Mouse (Mus musculus): Measurements from ENCODE around the gene Dbr1. TPM values are rescaled to one million over a fixed set of nuclear protein-coding genes. Genes with fewer than 3 reads are reported as not detected.
A peak's percentile ranks its signal among the peaks of the same experiment; 100 is the strongest.

Gene Dbr1
- total RNA-seq, 2 experiments from 2014 or later = 6.6 to 6.7 TPM

- intact Hi-C loops (cut with DNase I) = no loop called here
- DNase-seq = no peak
These were observed 28.0 kb downstream of the Dbr1 start for GRCm38 (mm10) chr9:99603566-99603965.

GRCm38 (mm10) chr9:99612202-99612601 lies 36.6 kb downstream of the Dbr1 start, which contains the start of gene A4gnt:
Gene A4gnt (plus strand): TSS chr9:99612502.
- DNase-seq = no peak
- intact Hi-C loops (cut with DNase I) = no loop called here

GRCm38 (mm10) chr9:99619688-99620087 lies 44.1 kb downstream of the Dbr1 start:
- intact Hi-C loops (cut with DNase I) = no loop called here
- no peak for DNase-seq

- no peak for DNase-seq
These were observed 44.6 kb downstream of the Dbr1 start for GRCm38 (mm10) chr9:99620196-99620595.

GRCm38 (mm10) chr9:99622034-99622433 lies 46.4 kb downstream of the Dbr1 start:
- DNase-seq = no peak
- intact Hi-C loops (cut with DNase I) = no loop called here

More at GRCm38 (mm10) chr9:99620196-99620595, 44.6 kb downstream of the Dbr1 start:
- intact Hi-C loops (cut with DNase I) = no loop called here

- intact Hi-C loops (cut with DNase I) = no loop called here
- DNase-seq = no peak
These were observed 47.4 kb downstream of the Dbr1 start for GRCm38 (mm10) chr9:99622966-99623365.

GRCm38 (mm10) chr9:99624117-99624516 lies 48.5 kb downstream of the Dbr1 start:
- peak in 1 of 2 experiments; percentile 9 for DNase-seq
- intact Hi-C loops (cut with DNase I) = no loop called here

GRCm38 (mm10) chr9:99628581-99628980 lies 53.0 kb downstream of the Dbr1 start:
- intact Hi-C loops (cut with DNase I) = no loop called here
- no peak for DNase-seq

GRCm38 (mm10) chr9:99629281-99630011 lies 53.8 kb downstream of the Dbr1 start, which contains the start of gene Dzip1l:
Gene Dzip1l (plus strand): TSS chr9:99629496.
- intact Hi-C loops (cut with DNase I) = no loop called here
- peak; percentile 68 to 76 for DNase-seq

GRCm38 (mm10) chr9:99630071-99630470 lies 54.5 kb downstream of the Dbr1 start:
- intact Hi-C loops (cut with DNase I) = no loop called here
- no peak for DNase-seq

- no peak for DNase-seq
- intact Hi-C loops (cut with DNase I) = no loop called here
These were observed 55.0 kb downstream of the Dbr1 start for GRCm38 (mm10) chr9:99630528-99631125.

- no peak for DNase-seq
These were observed 56.2 kb downstream of the Dbr1 start for GRCm38 (mm10) chr9:99631781-99632180.

GRCm38 (mm10) chr9:99632264-99632663 lies 56.7 kb downstream of the Dbr1 start:
- intact Hi-C loops (cut with DNase I) = no loop called here
- peak in 1 of 2 experiments; percentile 8 for DNase-seq

More at GRCm38 (mm10) chr9:99631781-99632180, 56.2 kb downstream of the Dbr1 start:
- intact Hi-C loops (cut with DNase I) = no loop called here

Other genes with a start within 250 kb of the Dbr1 start
- 1 to 10 TPM in 1 of 2 experiments, under 1 TPM in 1; 0.44 to 2.0 TPM for gene Esyt3, start 217.2 kb upstream of the Dbr1 start, total RNA-seq (2021)
- 1 to 10 TPM; 6.8 to 7.5 TPM for gene Mras, start 138.4 kb upstream of the Dbr1 start, total RNA-seq (2021)
- gene Nme9, start 124.3 kb upstream of the Dbr1 start, total RNA-seq (2021) = under 1 TPM in 1 of 2 experiments, not detected in 1; 0.50 TPM
- 10 to 100 TPM; 22.7 to 23.0 TPM for gene Armc8, start 6.9 kb upstream of the Dbr1 start, total RNA-seq (2021)
- not detected for gene A4gnt, start 36.7 kb downstream of the Dbr1 start, total RNA-seq (2021)
- 1 to 10 TPM; 5.0 to 7.0 TPM for gene Dzip1l, start 53.7 kb downstream of the Dbr1 start, total RNA-seq (2021)
- not detected for gene Cldn18, start 141.5 kb downstream of the Dbr1 start, total RNA-seq (2021)